Mouse (Mus musculus): Measurements from ENCODE around the gene Flywch1.

Gene Flywch1

DNA sequence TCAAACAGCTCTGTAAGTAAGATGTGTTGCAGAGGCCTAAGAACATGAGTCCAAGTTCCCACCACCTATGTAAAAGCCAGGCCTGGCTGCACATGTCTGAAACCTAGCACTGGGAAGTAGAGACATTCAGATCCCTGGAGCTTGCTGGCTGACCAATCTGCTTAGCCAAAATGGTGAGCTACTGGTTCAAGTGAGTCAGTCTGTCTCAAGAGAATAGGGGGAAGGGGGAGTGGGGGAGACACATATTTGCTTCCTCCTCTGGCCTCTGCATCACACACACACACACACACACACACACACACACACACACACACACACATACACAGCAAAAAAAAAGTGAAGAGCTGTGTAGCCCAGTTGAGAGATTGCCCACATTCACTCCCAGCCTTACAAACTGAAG, 11.9 kb upstream of the Flywch1 start:
- in situ Hi-C loops (cut with MboI, MseI): no loop called here

DNA sequence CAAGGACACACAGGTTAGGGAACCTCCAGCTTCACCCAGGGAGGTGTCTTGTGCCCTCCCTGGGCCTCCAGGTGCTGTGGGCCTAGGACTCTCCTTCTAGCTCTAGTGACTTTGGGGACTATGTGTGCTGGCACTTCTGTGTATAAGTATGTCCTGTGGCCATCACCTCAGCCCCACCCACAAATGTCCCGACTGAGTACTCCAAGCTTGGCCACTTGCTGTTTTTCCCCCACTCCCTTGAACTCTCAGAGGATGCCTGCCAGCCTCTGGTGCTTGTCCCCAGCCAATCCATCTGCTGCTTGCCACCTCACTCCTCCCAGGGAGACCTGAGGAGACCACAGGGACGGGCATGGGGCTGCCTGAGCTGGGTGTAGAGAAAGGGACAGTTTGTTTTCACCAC, 7.0 kb upstream of the Flywch1 start:
- in situ Hi-C loops (cut with MboI, MseI): loop anchor here (5.0 to 10.0 kb wide), 2 partner anchors 46 to 74 kb away; partner anchors contain the start of gene Elob

DNA sequence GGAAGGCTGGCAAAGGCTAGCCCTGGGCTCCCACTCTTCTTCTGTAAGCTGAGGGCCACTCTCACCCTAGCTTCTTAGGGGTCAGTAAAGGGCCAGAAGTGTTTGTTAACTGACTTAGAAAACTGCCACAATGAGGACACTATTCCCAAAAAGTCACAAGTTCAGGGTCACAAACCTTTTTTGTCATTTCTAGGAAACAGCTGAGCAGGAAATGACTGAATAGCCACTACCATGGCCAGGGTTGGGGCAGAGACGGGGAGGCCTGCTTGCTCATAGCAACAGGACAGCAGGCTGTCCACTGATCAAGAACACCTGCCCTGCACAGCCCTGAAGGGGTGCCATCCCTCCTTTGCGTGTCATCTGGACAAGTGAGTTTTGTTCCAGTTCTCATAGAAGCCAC, 5.7 kb upstream of the Flywch1 start:
- in situ Hi-C loops (cut with MboI, MseI): loop anchor here (5.0 to 10.0 kb wide), 2 partner anchors 48 to 75 kb away; partner anchors contain the start of gene Elob

GRCm38 (mm10) chr17:23776216-23776615, 4.8 kb upstream of the Flywch1 start:
- in situ Hi-C loops (cut with MboI, MseI): loop anchor here (5.0 to 10.0 kb wide), 2 partner anchors 49 to 76 kb away; partner anchors contain the start of gene Elob

- in situ Hi-C loops (cut with MboI, MseI): loop anchor here (10.0 kb wide), 1 partner anchor 51 kb away; the partner anchor contains the start of gene Elob
Observed at GRCm38 (mm10) chr17:23774090-23774489, 2.7 kb upstream of the Flywch1 start.

DNA sequence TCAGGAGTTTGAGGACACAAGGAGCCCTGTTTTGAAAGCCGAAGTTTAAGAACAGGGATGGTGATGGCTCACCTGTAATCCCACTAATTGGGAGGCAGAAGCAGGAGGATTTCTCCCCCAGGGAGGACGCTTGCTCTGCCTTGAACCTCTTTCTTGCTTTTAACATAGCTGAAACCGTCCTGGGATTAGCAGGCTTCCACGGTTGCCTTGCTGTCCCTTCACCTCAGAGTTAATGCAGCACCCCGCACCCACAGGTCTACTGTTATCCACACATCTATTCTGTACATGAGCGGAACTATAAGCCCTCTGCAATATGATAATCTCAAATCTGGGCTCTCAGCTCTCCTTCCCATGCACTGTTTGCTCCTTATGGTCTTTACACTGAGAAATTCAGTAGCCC, 2.3 kb upstream of the Flywch1 start:
- in situ Hi-C loops (cut with MboI, MseI): loop anchor here (10.0 kb wide), 1 partner anchor 51 kb away; the partner anchor contains the start of gene Elob

- in situ Hi-C loops (cut with MboI, MseI): loop anchor here (10.0 kb wide), 1 partner anchor 53 kb away; the partner anchor contains the start of gene Elob
Observed at GRCm38 (mm10) chr17:23772219-23772556, 786 bp upstream of the Flywch1 start.

GRCm38 (mm10) chr17:23770896-23771283, 512 bp downstream of the Flywch1 start:
- in situ Hi-C loops (cut with MboI, MseI): loop anchor here (10.0 kb wide), 1 partner anchor 54 kb away; the partner anchor contains the start of gene Elob

GRCm38 (mm10) chr17:23770493-23770892, 909 bp downstream of the Flywch1 start:
- in situ Hi-C loops (cut with MboI, MseI): loop anchor here (10.0 kb wide), 1 partner anchor 54 kb away; the partner anchor contains the start of gene Elob

GRCm38 (mm10) chr17:23762976-23763375, 8.4 kb downstream of the Flywch1 start:
- in situ Hi-C loops (cut with MboI, MseI): no loop called here

DNA sequence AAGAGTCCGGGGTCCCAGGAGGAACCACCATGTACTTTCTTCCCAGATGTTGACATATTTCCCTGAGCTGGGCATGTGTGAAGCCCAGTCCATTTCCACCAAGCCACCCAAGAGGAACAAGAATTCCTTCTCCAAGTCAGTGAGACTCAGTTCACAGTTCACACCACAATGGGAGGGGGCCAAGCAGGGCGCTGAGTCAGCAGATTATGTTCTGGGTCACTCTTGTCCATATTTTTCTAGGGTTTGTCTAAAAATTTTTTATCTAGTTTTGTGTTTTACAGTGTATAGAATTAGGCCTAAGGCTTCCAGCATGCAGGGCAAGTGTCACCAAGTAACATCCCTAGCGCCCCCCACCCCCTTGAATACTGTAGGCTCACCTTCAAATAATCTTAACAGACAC, 10.2 kb downstream of the Flywch1 start:
- in situ Hi-C loops (cut with MboI, MseI): no loop called here

- in situ Hi-C loops (cut with MboI, MseI): no loop called here
Observed at GRCm38 (mm10) chr17:23760231-23760630, 11.2 kb downstream of the Flywch1 start.

- in situ Hi-C loops (cut with MboI, MseI): no loop called here
Observed at GRCm38 (mm10) chr17:23758801-23759200, 12.6 kb downstream of the Flywch1 start.

DNA sequence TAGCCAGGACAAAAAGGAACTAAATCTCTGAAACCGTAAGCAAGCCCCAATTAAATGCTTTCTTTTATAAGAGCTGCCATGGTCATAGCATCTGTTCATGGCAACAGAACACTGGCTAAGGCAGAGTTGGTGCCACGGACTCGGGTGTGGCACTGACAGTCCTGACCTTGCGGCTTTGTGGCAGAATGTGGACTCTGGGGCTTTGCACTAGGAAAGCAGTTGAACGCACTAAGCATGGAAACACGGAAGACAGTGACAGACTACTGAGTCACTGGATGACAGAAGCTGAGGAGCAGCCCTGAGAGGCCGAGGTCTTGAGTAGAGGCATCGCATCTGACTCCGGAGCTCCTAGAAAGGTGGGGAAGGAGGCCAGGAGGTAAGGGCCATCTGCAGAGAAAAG, 13.8 kb downstream of the Flywch1 start:
- in situ Hi-C loops (cut with MboI, MseI): no loop called here

DNA sequence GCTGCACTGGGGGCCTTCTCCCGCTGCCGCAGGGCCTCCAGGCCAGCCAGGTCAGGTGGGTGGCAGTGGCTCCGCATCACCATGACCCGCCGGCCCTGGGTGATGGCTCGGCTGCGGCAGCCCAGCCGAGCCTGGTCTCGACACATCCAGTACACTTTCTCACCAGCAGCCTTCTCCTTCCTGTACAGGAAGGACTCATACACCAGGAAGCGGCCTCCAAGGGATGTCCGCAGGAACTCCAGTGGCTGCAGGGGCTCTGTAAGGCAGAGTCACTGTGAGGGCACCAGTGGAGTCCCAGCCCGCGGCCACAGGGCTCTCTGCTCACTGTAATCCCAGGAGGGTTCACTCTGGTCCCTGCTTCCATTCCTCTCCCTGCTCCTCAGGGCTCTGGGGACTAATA, 15.7 kb downstream of the Flywch1 start:
- in situ Hi-C loops (cut with MboI, MseI): no loop called here

DNA sequence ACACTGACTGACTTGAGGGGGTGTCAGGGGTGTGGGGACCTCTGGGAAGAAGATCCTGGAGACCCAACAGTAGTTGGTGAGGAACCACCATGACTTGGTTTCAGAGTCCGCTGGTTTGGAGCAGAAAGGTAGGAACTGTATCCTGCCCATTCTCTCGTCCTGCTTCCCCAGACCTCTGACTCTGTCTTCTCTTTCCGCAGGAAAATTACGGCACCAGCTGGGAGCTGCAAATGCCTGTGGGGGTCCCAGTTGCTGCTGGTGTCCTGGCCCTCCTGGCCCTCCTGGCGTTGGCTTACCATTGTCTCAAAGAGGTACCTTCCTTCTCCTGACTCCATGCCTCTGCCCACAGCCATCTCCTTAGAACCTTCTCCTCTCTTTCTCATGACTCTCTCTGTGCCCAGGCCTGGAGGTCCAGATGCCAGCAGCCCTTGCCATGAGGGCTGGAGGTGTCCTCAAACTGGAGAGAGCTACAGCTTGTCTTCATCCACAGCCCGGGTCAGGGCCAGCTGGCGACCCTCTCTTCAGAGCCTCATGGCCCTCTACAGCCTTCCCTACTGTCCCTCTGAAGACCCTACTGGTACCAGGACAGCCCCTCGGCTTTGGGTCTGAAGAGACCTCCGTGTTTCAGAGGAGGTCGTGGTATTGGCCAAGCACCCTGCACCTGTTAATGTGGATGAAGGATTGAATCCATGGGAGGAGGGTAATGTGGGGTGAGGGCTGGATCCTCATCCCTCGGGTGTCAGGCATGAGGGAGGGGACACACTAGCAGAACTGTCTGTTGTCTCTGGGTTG, 21.8 kb downstream of the Flywch1 start:
- in situ Hi-C loops (cut with MboI, MseI): loop anchor here (5.0 kb wide), 1 partner anchor 93 kb away; the partner anchor contains the start of genes Prss32 and Prss41

DNA sequence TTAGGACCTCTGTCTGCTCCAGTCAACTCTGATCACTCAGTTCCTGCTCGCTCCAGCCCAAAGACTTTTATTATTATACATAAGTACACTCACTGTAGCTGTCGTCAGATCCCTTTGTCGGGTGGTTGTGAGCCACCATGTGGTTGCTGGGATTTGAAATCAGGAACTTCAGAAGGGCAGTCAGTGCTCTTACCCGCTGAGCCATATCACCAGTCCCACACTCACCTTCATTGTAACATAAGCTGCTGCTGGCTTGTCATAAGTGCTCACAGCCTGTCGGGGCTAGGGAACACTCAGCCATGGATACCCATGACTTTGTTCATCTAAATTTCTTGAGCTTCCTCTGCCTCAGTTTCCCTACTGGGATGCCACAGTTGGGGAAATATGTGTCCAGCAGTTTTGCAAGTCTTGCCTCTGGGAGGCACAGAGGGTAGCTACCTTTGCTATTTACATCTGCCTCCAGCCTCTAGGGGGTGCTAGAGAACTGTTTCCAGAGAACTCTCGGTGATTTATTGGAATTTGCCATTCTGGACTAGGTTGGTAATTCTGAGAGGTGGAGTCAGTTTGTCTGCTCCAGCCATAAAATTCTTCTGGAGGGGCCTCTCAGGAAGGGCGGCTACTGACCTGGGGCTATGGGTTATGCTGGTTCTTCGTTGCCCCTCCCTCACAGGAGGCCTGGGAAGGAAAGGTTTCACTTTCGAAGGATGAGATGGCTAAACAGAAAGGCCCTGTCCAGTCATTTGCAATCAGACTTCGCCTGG, 22.6 kb downstream of the Flywch1 start:
- in situ Hi-C loops (cut with MboI, MseI): no loop called here

DNA sequence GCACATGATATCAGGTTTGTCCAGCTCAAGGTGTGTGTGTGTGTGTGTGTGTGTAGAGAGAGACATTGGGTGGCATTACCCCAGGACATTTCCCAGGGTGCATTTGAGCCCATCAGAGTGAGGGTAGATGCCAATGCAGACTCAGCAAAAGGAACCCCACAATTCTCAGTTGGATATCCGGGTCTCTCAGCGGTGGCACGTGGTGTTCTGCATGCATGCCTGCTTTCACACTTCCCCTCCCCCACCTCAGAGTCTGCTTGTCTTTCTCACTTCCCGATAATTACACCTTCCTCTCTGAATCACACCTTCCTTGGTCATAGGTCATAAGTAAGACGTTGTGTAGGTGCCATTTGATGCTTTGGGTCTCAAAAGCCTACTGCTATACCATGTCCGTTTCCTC, 23.4 kb downstream of the Flywch1 start:
- in situ Hi-C loops (cut with MboI, MseI): no loop called here

- in situ Hi-C loops (cut with MboI, MseI): no loop called here
Observed at GRCm38 (mm10) chr17:23747471-23747870, 23.9 kb downstream of the Flywch1 start.

DNA sequence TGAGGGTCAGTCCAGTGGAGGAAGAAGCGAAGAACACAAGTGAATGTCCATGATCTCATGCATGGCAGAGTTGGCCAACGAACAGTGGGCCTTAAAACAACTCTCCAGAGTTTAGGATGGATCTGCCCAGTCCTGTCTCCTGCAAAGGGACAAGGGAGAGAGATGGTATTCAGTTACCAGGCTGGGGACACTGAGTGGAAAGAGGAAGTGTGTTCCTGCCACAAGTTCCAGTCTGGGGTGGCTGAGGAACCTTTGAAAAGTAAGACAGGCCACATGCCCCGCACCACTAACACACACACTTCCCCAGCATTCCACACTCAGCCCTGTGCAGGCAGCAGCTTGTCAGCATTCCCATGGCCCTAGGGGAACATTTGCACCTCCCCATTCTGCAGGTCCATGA, 24.6 kb downstream of the Flywch1 start:
- in situ Hi-C loops (cut with MboI, MseI): no loop called here

- in situ Hi-C loops (cut with MboI, MseI): no loop called here
Observed at GRCm38 (mm10) chr17:23746311-23746710, 25.1 kb downstream of the Flywch1 start.

Measured in T-helper 1 cell (primary cell).